Mouse (Mus musculus) cerebellum, adult 2 months (tissue): ENCODE results near the gene Mcemp1.

ENCODE experiments used
- CTCF ChIP-seq: fragments of 200-500 bp; IDR thresholded peaks from 2 replicates; pipeline ENCODE4 v1.5.1; 2011; ENCODE audit warnings: low read depth, mild to moderate bottlenecking, control low read depth, low read length, moderate library complexity, borderline replicate concordance; ENCODE audit not compliant: insufficient read depth
- POLR2A ChIP-seq: fragments of 200-500 bp; IDR thresholded peaks from 2 replicates; pipeline ENCODE4 v1.6.1; 2011; ENCODE audit warnings: low read length, control low read depth, borderline replicate concordance; ENCODE audit not compliant: insufficient read depth

- no peak for TF ChIP-seq CTCF
- no peak for TF ChIP-seq POLR2A
Observed at GRCm38 (mm10) chr8:3648990-3649389, 16.6 kb upstream of the Mcemp1 start.
